Mouse (Mus musculus) olfactory bulb, adult 2 months (tissue): ENCODE results near the gene Olfr462.

Experiments
- CTCF ChIP-seq: fragments of 200-500 bp; IDR thresholded peaks from 2 replicates; pipeline ENCODE4 v1.5.1; 2012; ENCODE audit warnings: low read depth, mild to moderate bottlenecking, low read length, moderate library complexity; ENCODE audit not compliant: insufficient read depth
- POLR2A ChIP-seq: fragments of 200-500 bp; IDR thresholded peaks from 2 replicates; pipeline ENCODE4 v1.6.1; 2012; ENCODE audit warnings: mild to moderate bottlenecking, low read depth, low read length, moderate library complexity; ENCODE audit not compliant: insufficient read depth

- no peak for TF ChIP-seq CTCF
- no peak for TF ChIP-seq POLR2A
Observed at GRCm38 (mm10) chr11:87884856-87885255, 7.2 kb downstream of the Olfr462 start.
